Mouse (Mus musculus) ES-E14 (cell line): ENCODE results near the gene Anks1b. TPM values are rescaled to one million over a fixed set of nuclear protein-coding genes. Genes with fewer than 3 reads are reported as not detected.

Experiments used
- DNase-seq: peaks from one replicate; pipeline ENCODE4 v3.0.0-alpha.2; 2013; ENCODE audit warnings: low read depth, low spot score
- H3K27ac ChIP-seq: 2 replicates; pipeline ENCODE4 v1.5.1; 2012; ENCODE audit warnings: low read depth, mild to moderate bottlenecking, low read length, moderate library complexity, mixed read lengths; ENCODE audit not compliant: poor library complexity, insufficient read depth, severe bottlenecking
- H3K36me3 ChIP-seq: 2 replicates; pipeline ENCODE4 v1.6.1; 2012; ENCODE audit warnings: mild to moderate bottlenecking, low read length, moderate library complexity, mixed read lengths; ENCODE audit not compliant: control insufficient read depth, poor library complexity, insufficient read depth, severe bottlenecking
- H3K4me1 ChIP-seq, 2 experiments: fragments of 150-350 bp in 1 of 2; sonication (generic) in 1 of 2; 2 replicates each; pipeline ENCODE4 v1.6.1; 2012; ENCODE audit warnings: low read length in 2 of 2, mild to moderate bottlenecking in 1 of 2, mixed read lengths in 1 of 2; ENCODE audit not compliant: control insufficient read depth in 2 of 2, insufficient read depth in 2 of 2, poor library complexity in 1 of 2
- H3K4me3 ChIP-seq, 2 experiments: fragments of 150-350 bp in 1 of 2; sonication (generic) in 1 of 2; 2 replicates each; pipeline ENCODE4 v1.5.1; 2012; ENCODE audit warnings: low read length in 2 of 2, low read depth in 1 of 2, mild to moderate bottlenecking in 1 of 2, mixed read lengths in 1 of 2; ENCODE audit not compliant: insufficient read depth in 1 of 2, poor library complexity in 1 of 2, severe bottlenecking in 1 of 2
- H3K9ac ChIP-seq: 2 replicates; pipeline ENCODE4 v1.6.1; 2012; ENCODE audit warnings: low read depth, mild to moderate bottlenecking, low read length, mixed read lengths; ENCODE audit not compliant: poor library complexity, insufficient read depth, severe bottlenecking
- H3K9me3 ChIP-seq: fragments of 150-350 bp; sonication (generic); 2 replicates; pipeline ENCODE4 v1.6.1; 2012; ENCODE audit warnings: low read depth, mild to moderate bottlenecking, low read length; ENCODE audit not compliant: control insufficient read depth, insufficient read depth
- CHD2 ChIP-seq: IDR thresholded peaks from 2 replicates; pipeline ENCODE4 v1.6.1; 2014; ENCODE audit warnings: mild to moderate bottlenecking, low read depth, low read length, inconsistent platforms
- HCFC1 ChIP-seq: IDR thresholded peaks from 2 replicates; pipeline ENCODE4 v1.6.1; 2012; ENCODE audit warnings: low read length, inconsistent platforms, borderline replicate concordance; ENCODE audit not compliant: insufficient read depth
- MAFK ChIP-seq: IDR thresholded peaks from 2 replicates; pipeline ENCODE4 v1.6.1; 2014; ENCODE audit warnings: mild to moderate bottlenecking, low read depth, low read length, inconsistent platforms; ENCODE audit not compliant: insufficient read depth
- ZC3H11A ChIP-seq: IDR thresholded peaks from 2 replicates; pipeline ENCODE4 v1.6.1; 2012; ENCODE audit warnings: low read depth, mild to moderate bottlenecking, inconsistent platforms, low read length, borderline replicate concordance
- ZNF384 ChIP-seq: IDR thresholded peaks from 2 replicates; pipeline ENCODE4 v1.6.1; 2012; ENCODE audit warnings: low read depth, low read length, inconsistent platforms
- in situ Hi-C, 2 experiments: fragments of 600-800 bp; cut with MboI; formaldehyde crosslinking; loops; one replicate each; pipeline ENCODE4 v1.15.1; 2025; ENCODE audit warnings: low sequenced_read_pairs in 2 of 2, inconsistent platforms in 1 of 2; ENCODE audit not compliant: unreplicated experiment in 2 of 2
- total RNA-seq: library from RNA; depleted of rRNA; stranded (reverse); fragments of 300-350 nt; gene quantifications from 2 replicates; pipeline ENCODE4 v1.2.3, GENCODE M21; 2012

The Anks1b gene
- total RNA-seq, 1 experiment, result 2.6 TPM

GRCm38 (mm10) chr10:89868211-89868610 lies 5.1 kb upstream of the Anks1b start:
- Histone ChIP-seq H3K4me3 (no peak overlapping the region), H3K27ac (no peak overlapping the region), H3K9ac (no peak overlapping the region), H3K4me1 (no peaks in the 10 kb centered on the region), H3K9me3 (no peaks in the 10 kb centered on the region), H3K36me3 (no peaks in the 10 kb centered on the region)
- TF ChIP-seq CHD2, result no peak
- TF ChIP-seq ZC3H11A, result no peak
- no peak for TF ChIP-seq HCFC1
- no peak for TF ChIP-seq MAFK
- TF ChIP-seq ZNF384, result no peak
- no peak for DNase-seq
- in situ Hi-C loops, result no loop called here

GRCm38 (mm10) chr10:89868836-89869235 lies 4.5 kb upstream of the Anks1b start:
- H3K9ac ChIP-seq, result no peak overlapping the region
- H3K36me3 ChIP-seq, result no peaks in the 10 kb centered on the region
- no peak overlapping the region for H3K4me3 ChIP-seq
- no peaks in the 10 kb centered on the region for H3K9me3 ChIP-seq
- TF ChIP-seq ZNF384 (no peak), HCFC1 (no peak), ZC3H11A (no peak), CHD2 (no peak), MAFK (no peak)
- no peaks in the 10 kb centered on the region for H3K4me1 ChIP-seq
- in situ Hi-C loops, result no loop called here
- no peak for DNase-seq
- H3K27ac ChIP-seq, result no peak overlapping the region

GRCm38 (mm10) chr10:89872501-89873145 lies 686 bp upstream of the Anks1b start:
- Histone ChIP-seq H3K27ac (no peak overlapping the region), H3K9me3 (no peaks in the 10 kb centered on the region), H3K9ac (peak overlapping the region; percentile 71), H3K4me1 (no peaks in the 10 kb centered on the region), H3K4me3 (peak overlapping the region; percentile 81 to 97), H3K36me3 (no peaks in the 10 kb centered on the region)
- no peak for DNase-seq
- in situ Hi-C loops, result no loop called here
- TF ChIP-seq ZNF384 (no peak), MAFK (no peak), HCFC1 (no peak), ZC3H11A (no peak), CHD2 (no peak)

DNA sequence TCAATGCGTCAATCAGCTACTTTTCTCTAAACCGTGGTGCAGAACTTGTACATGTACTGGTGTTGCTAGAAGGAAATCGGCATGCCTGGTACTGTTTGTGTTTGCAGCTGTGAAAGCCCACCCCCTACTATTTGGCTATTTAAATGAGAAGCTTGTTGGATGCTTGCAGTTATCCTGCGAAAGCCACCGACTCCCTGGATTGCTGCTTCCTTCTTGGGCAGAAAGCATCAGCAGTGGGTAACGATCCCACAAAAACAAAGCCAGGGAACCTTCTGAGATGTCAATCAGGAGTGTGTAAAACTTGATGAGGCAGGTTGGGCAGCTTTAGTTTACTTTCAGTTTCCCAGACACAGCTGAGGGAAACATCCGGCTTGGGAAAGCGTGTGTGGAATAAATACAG lies 727 bp downstream of the Anks1b start:
- TF ChIP-seq MAFK, result no peak
- no peak for TF ChIP-seq CHD2
- TF ChIP-seq ZC3H11A, result no peak
- no peak for TF ChIP-seq ZNF384
- TF ChIP-seq HCFC1, result no peak
- Histone ChIP-seq H3K9me3 (no peaks in the 10 kb centered on the region), H3K27ac (no peak overlapping the region), H3K36me3 (no peaks in the 10 kb centered on the region), H3K9ac (no peak overlapping the region), H3K4me3 (peak overlapping the region; percentile 81 to 97), H3K4me1 (no peaks in the 10 kb centered on the region)
- DNase-seq, result no peak
- in situ Hi-C loops, result no loop called here

GRCm38 (mm10) chr10:89883561-89883960 lies 10.3 kb downstream of the Anks1b start:
- no peaks in the 10 kb centered on the region for H3K36me3 ChIP-seq
- H3K4me3 ChIP-seq, result no peak overlapping the region
- no peak overlapping the region for H3K9ac ChIP-seq
- in situ Hi-C loops, result no loop called here
- TF ChIP-seq ZC3H11A (no peak), ZNF384 (no peak), MAFK (no peak), HCFC1 (no peak), CHD2 (no peak)
- H3K27ac ChIP-seq, result no peak overlapping the region
- H3K4me1 ChIP-seq, result no peaks in the 10 kb centered on the region
- no peak for DNase-seq
- H3K9me3 ChIP-seq, result no peaks in the 10 kb centered on the region
